Mouse (Mus musculus) ES-Bruce4 (cell line): ENCODE results near the gene Gm9837. TPM values are rescaled to one million over a fixed set of nuclear protein-coding genes. Genes with fewer than 3 reads are reported as not detected.

Source experiments
- H3K27ac ChIP-seq: 2 replicates; pipeline ENCODE4 v1.5.1; 2012; ENCODE audit warnings: low read length, inconsistent platforms; ENCODE audit not compliant: insufficient read depth
- H3K27me3 ChIP-seq: 2 replicates; pipeline ENCODE4 v1.6.1; 2012; ENCODE audit warnings: mild to moderate bottlenecking, low read length, inconsistent platforms; ENCODE audit not compliant: control insufficient read depth, poor library complexity, insufficient read depth, severe bottlenecking
- H3K36me3 ChIP-seq: 2 replicates; pipeline ENCODE4 v1.6.1; 2012; ENCODE audit warnings: inconsistent platforms, mild to moderate bottlenecking, low read length, moderate library complexity; ENCODE audit not compliant: control insufficient read depth, poor library complexity, insufficient read depth, severe bottlenecking
- H3K4me1 ChIP-seq: one replicate; pipeline ENCODE4 v1.8.1; 2011; ENCODE audit warnings: low read length; ENCODE audit not compliant: control insufficient read depth, insufficient read depth
- H3K4me3 ChIP-seq: 2 replicates; pipeline ENCODE4 v1.5.1; 2011; ENCODE audit warnings: low read depth, mild to moderate bottlenecking, low read length
- H3K9ac ChIP-seq: 2 replicates; pipeline ENCODE4 v1.6.1; 2012; ENCODE audit warnings: low read depth, mild to moderate bottlenecking, inconsistent platforms; ENCODE audit not compliant: poor library complexity, severe bottlenecking
- H3K9me3 ChIP-seq: replicated peaks from 2 replicates; pipeline ENCODE4 v1.6.1; 2012; ENCODE audit warnings: mild to moderate bottlenecking, low read length, inconsistent platforms; ENCODE audit not compliant: control insufficient read depth, poor library complexity, insufficient read depth, severe bottlenecking
- CTCF ChIP-seq: IDR thresholded peaks from one replicate; pipeline ENCODE4 v1.8.1; 2011; ENCODE audit warnings: low read depth, low read length
- EP300 ChIP-seq: IDR thresholded peaks from 2 replicates; pipeline ENCODE4 v1.6.1; 2011; ENCODE audit warnings: low read depth, low read length; ENCODE audit not compliant: insufficient read depth
- POLR2A ChIP-seq: IDR thresholded peaks from one replicate; pipeline ENCODE4 v1.8.1; 2011; ENCODE audit warnings: low read length; ENCODE audit not compliant: insufficient read depth
- polyA plus RNA-seq: library from polyadenylated mRNA; stranded (reverse); fragments of >200 nt; gene quantifications from 2 replicates; pipeline ENCODE4 v1.2.4, GENCODE M21; 2011; ENCODE audit warnings: low read depth; ENCODE audit not compliant: missing spikeins, insufficient read depth, insufficient read length

Gene Gm9837
- polyA plus RNA-seq, 1 experiment: not detected

DNA sequence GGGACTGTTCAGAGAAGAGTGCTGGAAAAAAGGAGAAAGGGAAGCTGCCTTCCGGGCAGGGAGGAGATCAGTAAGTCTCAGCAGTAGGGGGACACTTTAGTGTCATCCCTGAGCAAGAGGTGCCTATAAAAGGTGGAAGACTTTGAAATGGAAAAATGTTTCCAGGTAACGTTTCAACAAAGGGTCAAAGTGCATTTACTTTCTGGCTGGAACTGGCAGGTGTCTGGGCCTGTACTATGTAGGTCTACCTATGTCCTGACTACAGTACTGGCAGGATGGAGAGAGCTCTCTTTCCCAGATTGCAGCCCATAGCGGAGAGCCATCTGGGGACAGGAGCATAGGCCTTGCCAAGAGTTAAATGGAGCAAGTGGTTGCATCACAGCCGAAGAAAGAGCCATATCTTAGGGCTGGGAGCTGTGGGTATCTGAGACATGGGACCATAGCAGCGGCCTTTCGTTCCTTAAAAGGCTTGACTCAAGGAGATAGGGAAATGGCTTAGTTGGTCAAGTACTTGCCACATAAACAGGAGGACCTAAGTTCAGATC is 44.5 kb downstream of the Gm9837 start:
- Histone ChIP-seq H3K9me3 (no peaks in the 10 kb centered on the region), H3K36me3 (peaks cover 16% of the 10 kb centered on the region), H3K9ac (no peak overlapping the region), H3K4me3 (no peak overlapping the region), H3K27ac (no peak overlapping the region), H3K4me1 (peaks cover 2% of the 10 kb centered on the region), H3K27me3 (no peaks in the 10 kb centered on the region)
- TF ChIP-seq EP300 (no peak), POLR2A (no peak), CTCF (no peak)

DNA sequence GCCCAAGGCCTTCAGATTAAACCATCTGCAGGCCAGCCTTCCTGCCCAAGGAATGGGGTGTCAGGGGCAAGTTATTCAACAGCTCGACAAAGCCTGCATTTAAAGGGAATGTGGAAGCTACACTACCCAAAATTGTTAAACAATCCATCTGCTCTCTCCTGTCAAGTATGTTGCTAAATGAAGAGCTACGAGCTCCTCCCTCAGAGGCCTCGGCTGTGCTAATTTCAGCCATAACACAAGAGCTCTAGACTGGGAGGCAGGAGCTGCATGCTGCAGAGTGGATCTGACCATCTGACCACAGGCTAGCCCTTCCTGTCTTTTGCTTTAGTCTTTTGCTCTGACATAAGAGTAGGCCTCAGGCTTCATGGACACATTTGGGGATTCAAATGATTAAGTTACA is 45.0 kb downstream of the Gm9837 start:
- no peak for TF ChIP-seq POLR2A
- no peak for TF ChIP-seq CTCF
- no peak for TF ChIP-seq EP300
- H3K4me3 ChIP-seq: no peak overlapping the region
- H3K36me3 ChIP-seq: peaks cover 16% of the 10 kb centered on the region
- no peaks in the 10 kb centered on the region for H3K9me3 ChIP-seq
- H3K4me1 ChIP-seq: peaks cover 2% of the 10 kb centered on the region
- H3K9ac ChIP-seq: no peak overlapping the region
- no peak overlapping the region for H3K27ac ChIP-seq
- H3K27me3 ChIP-seq: no peaks in the 10 kb centered on the region

- H3K27me3 ChIP-seq: no peaks in the 10 kb centered on the region
- no peak overlapping the region for H3K4me3 ChIP-seq
- no peak overlapping the region for H3K9ac ChIP-seq
- H3K36me3 ChIP-seq: peaks cover 16% of the 10 kb centered on the region
- H3K27ac ChIP-seq: no peak overlapping the region
- H3K9me3 ChIP-seq: no peaks in the 10 kb centered on the region
- peaks cover 2% of the 10 kb centered on the region for H3K4me1 ChIP-seq
- TF ChIP-seq EP300: no peak
- TF ChIP-seq POLR2A: no peak
- TF ChIP-seq CTCF: no peak
These were observed 45.5 kb downstream of the Gm9837 start for GRCm38 (mm10) chr11:53424826-53425225.

DNA sequence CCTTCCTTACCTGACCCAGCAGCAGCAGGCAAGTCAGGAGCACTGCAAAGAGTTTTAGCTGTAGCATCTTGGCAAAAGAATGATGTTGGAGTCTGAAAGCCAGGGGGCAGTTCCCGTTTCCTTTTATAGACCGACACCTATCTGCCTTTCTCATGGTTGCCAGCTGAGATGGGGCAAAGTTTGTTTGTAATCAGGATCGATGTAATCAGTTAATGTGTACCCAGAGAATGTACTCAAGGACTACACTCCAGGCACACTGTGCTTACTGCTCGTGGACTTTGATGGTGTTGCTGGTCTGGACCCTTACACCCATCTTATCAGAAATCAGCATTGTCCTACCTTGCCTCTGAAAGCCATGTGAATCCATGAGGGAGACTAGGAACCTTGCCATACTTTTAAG is 47.2 kb downstream of the Gm9837 start, which contains the start of gene Leap2:
TSS of gene Leap2 (minus strand) at position 135 of the 400 bp plus-strand sequence.
- Histone ChIP-seq H3K27ac (no peak within 1 kb of the TSS), H3K4me1 (no peaks in the 10 kb centered on the region), H3K27me3 (no peaks in the 10 kb centered on the region), H3K9ac (no peak within 1 kb of the TSS), H3K4me3 (no peak within 1 kb of the TSS), H3K36me3 (peaks cover 6% of the 10 kb centered on the region), H3K9me3 (no peaks in the 10 kb centered on the region)
- TF ChIP-seq POLR2A: no peak
- TF ChIP-seq EP300: no peak
- no peak for TF ChIP-seq CTCF

Other genes starting within 250 kb of the Gm9837 start
- 545 and 634 TPM in 2 replicates for gene Hspa4, start 170.0 kb downstream of the Gm9837 start, polyA plus RNA-seq
- gene Zcchc10, start 145.8 kb downstream of the Gm9837 start, polyA plus RNA-seq: 30.7 and 30.8 TPM in 2 replicates
- 298 and 314 TPM in 2 replicates for gene Aff4, start 119.6 kb downstream of the Gm9837 start, polyA plus RNA-seq
- gene Leap2, start 47.3 kb downstream of the Gm9837 start, polyA plus RNA-seq: not detected in 2 replicates
- gene Uqcrq, start 39.6 kb downstream of the Gm9837 start, polyA plus RNA-seq: 210 and 250 TPM in 2 replicates
- 0.55 TPM in 1 of 2 replicates, not detected in the other for gene Gdf9, start 39.5 kb downstream of the Gm9837 start, polyA plus RNA-seq
- gene Gm10447, start 13.4 kb downstream of the Gm9837 start, polyA plus RNA-seq: not detected in 2 replicates
- gene Shroom1, start 13.3 kb downstream of the Gm9837 start, polyA plus RNA-seq: 0.39 and 0.52 TPM in 2 replicates
- gene Gm9945, start 9.7 kb upstream of the Gm9837 start, polyA plus RNA-seq: not detected in 2 replicates
- not detected in 2 replicates for gene Sowaha, start 9.8 kb upstream of the Gm9837 start, polyA plus RNA-seq
- gene Sept8, start 48.8 kb upstream of the Gm9837 start, polyA plus RNA-seq: 39.5 and 40.1 TPM in 2 replicates
- gene Kif3a, start 96.9 kb upstream of the Gm9837 start, polyA plus RNA-seq: 28.9 and 31.6 TPM in 2 replicates
- gene Il4, start 148.2 kb upstream of the Gm9837 start, polyA plus RNA-seq: not detected in 2 replicates
- gene Il13, start 164.2 kb upstream of the Gm9837 start, polyA plus RNA-seq: not detected in 2 replicates
- 64.8 and 73.2 TPM in 2 replicates for gene Rad50, start 236.8 kb upstream of the Gm9837 start, polyA plus RNA-seq